Mouse (Mus musculus): ENCODE data around the gene Vmn2r102. TPM values are rescaled to one million over a fixed set of nuclear protein-coding genes. Genes with fewer than 3 reads are reported as not detected.

The Vmn2r102 gene
- polyA plus RNA-seq (2014; fragmentation: Nextera tagmentation; extraction: Ambion mirVana) = not detected in 2 replicates

DNA sequence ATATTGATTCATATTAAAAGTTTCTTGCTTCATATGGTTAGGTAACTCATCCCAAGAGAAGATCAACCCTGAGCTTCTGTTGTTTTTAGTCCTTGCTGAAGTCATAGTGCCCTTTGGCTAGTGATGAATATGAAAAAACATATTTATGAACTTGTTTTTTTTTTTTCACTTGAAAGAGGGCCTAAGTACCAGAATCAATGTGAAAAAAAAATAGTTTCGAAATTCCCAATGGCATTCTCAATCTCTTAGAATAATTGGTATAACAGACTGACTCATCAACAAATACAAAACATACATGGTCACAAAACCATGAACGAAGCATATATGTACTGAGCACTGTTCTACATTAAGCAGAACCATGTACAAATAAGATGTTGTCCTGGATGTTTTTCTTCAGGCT is at the start of gene Vmn2r102:
Vmn2r102 (plus strand) TSS at position 301 of the 400 bp plus-strand sequence.
- no peaks in the 10 kb centered on the region for H3K36me3 ChIP-seq (ENCODE audit: control insufficient read depth, insufficient read depth, low read length)
- WGBS = 65% methylated on average over 2 of the region's 2 CpGs
- H3K27ac ChIP-seq (replicated peaks; ENCODE audit: low read depth, low read length) = no peak within 1 kb of the TSS
- H3K4me1 ChIP-seq (ENCODE audit: control insufficient read depth, insufficient read depth, low read length) = no peaks in the 10 kb centered on the region
- DNase-seq = no peak
- H3K4me2 ChIP-seq (ENCODE audit: low read length) = no peak within 1 kb of the TSS
- H3K4me3 ChIP-seq (replicated peaks; ENCODE audit: low read depth, low read length) = no peak within 1 kb of the TSS
- no peak within 1 kb of the TSS for H3K9ac ChIP-seq (replicated peaks; ENCODE audit: low read length)
- ATAC-seq (ENCODE audit: low FRiP score, low TSS enrichment) = no peak
- peaks cover 10% of the 10 kb centered on the region for H3K9me3 ChIP-seq (ENCODE audit: control insufficient read depth, low read length)
- no peaks in the 10 kb centered on the region for H3K27me3 ChIP-seq (ENCODE audit: control insufficient read depth, insufficient read depth, low read length)

DNA sequence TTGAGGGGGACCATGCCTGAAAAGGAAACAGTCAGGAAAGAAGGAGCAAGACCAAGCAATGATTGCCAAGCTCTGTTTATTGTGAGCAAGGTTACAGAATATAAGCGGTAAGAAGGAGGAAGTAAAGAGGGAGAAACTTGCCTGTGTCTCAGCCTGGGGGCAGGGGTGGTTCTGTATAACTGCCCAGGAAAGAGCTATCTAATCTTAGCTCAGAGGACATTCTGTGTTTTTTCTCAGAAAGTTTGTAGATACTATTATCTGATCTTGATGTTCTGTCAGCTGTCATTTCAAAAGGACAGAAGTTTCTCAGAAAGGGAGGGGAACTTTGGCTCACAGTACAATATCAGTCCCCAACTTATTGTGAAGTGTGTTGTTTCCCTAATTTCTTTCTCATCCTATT is 30.8 kb upstream of the Vmn2r102 start:
- WGBS = 97% methylated on average over 1 of the region's 1 CpGs
- Histone ChIP-seq H3K9ac (replicated peaks; ENCODE audit: low read length) (no peak overlapping the region), H3K4me1 (ENCODE audit: control insufficient read depth, insufficient read depth, low read length) (no peaks in the 10 kb centered on the region), H3K27ac (replicated peaks; ENCODE audit: low read depth, low read length) (no peak overlapping the region), H3K36me3 (ENCODE audit: control insufficient read depth, insufficient read depth, low read length) (no peaks in the 10 kb centered on the region), H3K4me3 (replicated peaks; ENCODE audit: low read depth, low read length) (no peak overlapping the region), H3K4me2 (ENCODE audit: low read length) (no peak overlapping the region), H3K9me3 (ENCODE audit: control insufficient read depth, low read length) (peaks cover 32% of the 10 kb centered on the region), H3K27me3 (ENCODE audit: control insufficient read depth, insufficient read depth, low read length) (no peaks in the 10 kb centered on the region)
- no peak for DNase-seq
- ATAC-seq (ENCODE audit: low FRiP score, low TSS enrichment) = no peak

DNA sequence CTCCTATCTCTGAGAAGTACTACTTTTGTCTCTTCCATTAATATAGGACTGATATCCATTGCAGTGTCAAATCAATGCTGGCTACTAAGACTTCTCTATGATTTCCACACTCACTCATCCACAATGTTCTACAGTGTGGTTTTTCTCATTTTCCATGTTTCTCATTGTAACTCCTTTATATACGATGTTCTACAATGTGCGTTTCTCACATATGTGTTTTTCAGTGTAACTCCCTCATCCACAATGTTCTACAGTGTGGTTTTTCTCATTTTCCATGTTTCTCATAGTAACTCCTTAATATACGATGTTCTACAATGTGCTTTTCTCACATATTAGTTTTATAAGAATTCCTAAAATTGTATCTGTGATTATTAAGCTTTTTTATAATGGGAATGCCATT is 1.7 kb upstream of the Vmn2r102 start:
- Histone ChIP-seq H3K4me3 (replicated peaks; ENCODE audit: low read depth, low read length) (no peak overlapping the region), H3K27ac (replicated peaks; ENCODE audit: low read depth, low read length) (no peak overlapping the region), H3K4me2 (ENCODE audit: low read length) (no peak overlapping the region), H3K27me3 (ENCODE audit: control insufficient read depth, insufficient read depth, low read length) (no peaks in the 10 kb centered on the region), H3K9ac (replicated peaks; ENCODE audit: low read length) (no peak overlapping the region), H3K9me3 (ENCODE audit: control insufficient read depth, low read length) (peaks cover 10% of the 10 kb centered on the region), H3K36me3 (ENCODE audit: control insufficient read depth, insufficient read depth, low read length) (no peaks in the 10 kb centered on the region), H3K4me1 (ENCODE audit: control insufficient read depth, insufficient read depth, low read length) (no peaks in the 10 kb centered on the region)
- DNase-seq (no peak), ATAC-seq (ENCODE audit: low FRiP score, low TSS enrichment) (peak; percentile 68)
- 70% methylated on average over 3 of the region's 3 CpGs for WGBS

DNA sequence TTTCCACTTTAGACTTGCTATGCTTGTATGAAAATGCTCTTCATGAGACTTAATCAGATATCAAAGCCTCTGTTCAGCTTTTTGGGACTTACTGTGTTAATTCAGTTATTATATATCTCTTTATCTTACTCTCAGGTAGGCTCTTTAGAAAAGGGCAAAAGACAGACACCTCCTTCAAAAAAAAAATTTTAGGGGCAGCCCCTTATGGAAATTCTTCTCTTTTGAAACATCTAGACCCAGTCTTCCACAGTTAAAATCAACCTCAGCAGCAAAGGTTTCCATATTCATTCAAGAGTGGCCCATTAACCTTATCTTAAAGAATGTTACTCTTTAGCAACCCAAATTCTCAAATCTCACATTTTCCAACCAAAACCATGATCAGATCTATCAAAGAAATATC is 31.9 kb downstream of the Vmn2r102 start:
- Histone ChIP-seq H3K36me3 (ENCODE audit: control insufficient read depth, insufficient read depth, low read length) (no peaks in the 10 kb centered on the region), H3K27me3 (ENCODE audit: control insufficient read depth, insufficient read depth, low read length) (no peaks in the 10 kb centered on the region), H3K4me3 (replicated peaks; ENCODE audit: low read depth, low read length) (no peak overlapping the region), H3K9ac (replicated peaks; ENCODE audit: low read length) (no peak overlapping the region), H3K4me2 (ENCODE audit: low read length) (no peak overlapping the region), H3K9me3 (ENCODE audit: control insufficient read depth, low read length) (peaks cover 26% of the 10 kb centered on the region), H3K27ac (replicated peaks; ENCODE audit: low read depth, low read length) (no peak overlapping the region), H3K4me1 (ENCODE audit: control insufficient read depth, insufficient read depth, low read length) (no peaks in the 10 kb centered on the region)
- ATAC-seq (ENCODE audit: low FRiP score, low TSS enrichment) = no peak
- DNase-seq = no peak

Other genes starting within 250 kb of the Vmn2r102 start
- not detected in 2 replicates for gene Vmn2r100, start 155.6 kb upstream of the Vmn2r102 start, polyA plus RNA-seq (2014; fragmentation: Nextera tagmentation; extraction: Ambion mirVana)
- not detected in 2 replicates for gene Vmn2r101, start 83.1 kb upstream of the Vmn2r102 start, polyA plus RNA-seq (2014; fragmentation: Nextera tagmentation; extraction: Ambion mirVana)
- gene Vmn2r103, start 113.0 kb downstream of the Vmn2r102 start, polyA plus RNA-seq (2014; fragmentation: Nextera tagmentation; extraction: Ambion mirVana) = not detected in 2 replicates

Data from midbrain, embryonic 14.5 days (tissue).